Mouse (Mus musculus): Measurements from ENCODE around the gene Atp6v0a1.

The Atp6v0a1 gene

GRCm38 (mm10) chr11:101085617-101086322 is 76.5 kb downstream of the Atp6v0a1 start:
- no peak for DNase-seq (ENCODE audit: low read depth, low spot score)

- DNase-seq (ENCODE audit: low read depth, low spot score): no peak
Measured at GRCm38 (mm10) chr11:101086323-101086674, 77.0 kb downstream of the Atp6v0a1 start.

- DNase-seq (ENCODE audit: low read depth, low spot score): peak; percentile 89
Measured at GRCm38 (mm10) chr11:101086756-101087681, 77.8 kb downstream of the Atp6v0a1 start, which contains the start of gene Mlx. Gene Mlx, plus strand, starts transcription at chr11:101087277.

- DNase-seq (ENCODE audit: low read depth, low spot score): no peak
Measured at GRCm38 (mm10) chr11:101087682-101088055, 78.4 kb downstream of the Atp6v0a1 start.

- DNase-seq (ENCODE audit: low read depth, low spot score): no peak
Measured at GRCm38 (mm10) chr11:101089931-101090330, 80.7 kb downstream of the Atp6v0a1 start.

GRCm38 (mm10) chr11:101094930-101095313 is 85.7 kb downstream of the Atp6v0a1 start:
- DNase-seq (ENCODE audit: low read depth, low spot score): no peak

- peak; percentile 96 for DNase-seq (ENCODE audit: low read depth, low spot score)
Measured at GRCm38 (mm10) chr11:101095314-101096024, 86.2 kb downstream of the Atp6v0a1 start, which contains the start of gene Psmc3ip. Gene Psmc3ip, minus strand, starts transcription at chr11:101095436.

- DNase-seq (ENCODE audit: low read depth, low spot score): no peak
Measured at GRCm38 (mm10) chr11:101098231-101098630, 89.0 kb downstream of the Atp6v0a1 start.

GRCm38 (mm10) chr11:101103011-101103410 is 93.8 kb downstream of the Atp6v0a1 start:
- no peak for DNase-seq (ENCODE audit: low read depth, low spot score)

GRCm38 (mm10) chr11:101109351-101109750 is 100.1 kb downstream of the Atp6v0a1 start:
- no peak for DNase-seq (ENCODE audit: low read depth, low spot score)

- no peak for DNase-seq (ENCODE audit: low read depth, low spot score)
Measured at GRCm38 (mm10) chr11:101110708-101111107, 101.5 kb downstream of the Atp6v0a1 start.

GRCm38 (mm10) chr11:101111178-101111577 is 101.9 kb downstream of the Atp6v0a1 start:
- no peak for DNase-seq (ENCODE audit: low read depth, low spot score)

GRCm38 (mm10) chr11:101112186-101112585 is 102.9 kb downstream of the Atp6v0a1 start:
- DNase-seq (ENCODE audit: low read depth, low spot score): no peak
